Mouse (Mus musculus) heart, postnatal 36 days (tissue): Measurements from ENCODE around the gene Cldn13. TPM values are rescaled to one million over a fixed set of nuclear protein-coding genes. Genes with fewer than 3 reads are reported as not detected.

Experiments
- total RNA-seq, 2 experiments: library from RNA; stranded (reverse); gene quantifications; 2 replicates each; pipeline ENCODE4 v1.2.3; 2021

Gene Cldn13
- total RNA-seq, 2 experiments from 2014 or later: not detected

Other genes starting within 250 kb of the Cldn13 start
- gene Limk1, start 226.9 kb downstream of the Cldn13 start, total RNA-seq: 1 to 10 TPM; 4.5 to 4.9 TPM
- gene Eln, start 168.2 kb downstream of the Cldn13 start, total RNA-seq: 100 to 1,000 TPM in 1 of 2 experiments, 10 to 100 TPM in 1; 67.1 to 103 TPM
- gene Tmem270, start 8.8 kb downstream of the Cldn13 start, total RNA-seq: not detected
- gene Mettl27, start 16.8 kb upstream of the Cldn13 start, total RNA-seq: 1 to 10 TPM; 7.3 to 7.5 TPM
- gene Cldn4, start 31.4 kb upstream of the Cldn13 start, total RNA-seq: not detected
- under 1 TPM in 1 of 2 experiments, not detected in 1; 0.22 TPM for gene Cldn3, start 70.7 kb upstream of the Cldn13 start, total RNA-seq
- 10 to 100 TPM; 63.6 to 68.4 TPM for gene Abhd11, start 93.6 kb upstream of the Cldn13 start, total RNA-seq
- gene Stx1a, start 108.0 kb upstream of the Cldn13 start, total RNA-seq: 1 to 10 TPM; 1.7 to 2.0 TPM
- gene Dnajc30, start 148.7 kb upstream of the Cldn13 start, total RNA-seq: 10 to 100 TPM; 38.5 to 40.4 TPM
- 10 to 100 TPM; 21.2 to 24.7 TPM for gene Bud23, start 149.4 kb upstream of the Cldn13 start, total RNA-seq
- 1 to 10 TPM in 1 of 2 experiments, under 1 TPM in 1; 0.95 to 1.6 TPM for gene Vps37d, start 162.7 kb upstream of the Cldn13 start, total RNA-seq
- gene Mlxipl, start 174.4 kb upstream of the Cldn13 start, total RNA-seq: 10 to 100 TPM; 23.5 to 31.7 TPM
- gene Tbl2, start 234.1 kb upstream of the Cldn13 start, total RNA-seq: 10 to 100 TPM; 11.7 to 12.8 TPM